Mouse (Mus musculus): ENCODE measurements around the gene Arfgef2.
A peak's percentile ranks its signal among the peaks of the same experiment; 100 is the strongest.

Gene Arfgef2

DNA sequence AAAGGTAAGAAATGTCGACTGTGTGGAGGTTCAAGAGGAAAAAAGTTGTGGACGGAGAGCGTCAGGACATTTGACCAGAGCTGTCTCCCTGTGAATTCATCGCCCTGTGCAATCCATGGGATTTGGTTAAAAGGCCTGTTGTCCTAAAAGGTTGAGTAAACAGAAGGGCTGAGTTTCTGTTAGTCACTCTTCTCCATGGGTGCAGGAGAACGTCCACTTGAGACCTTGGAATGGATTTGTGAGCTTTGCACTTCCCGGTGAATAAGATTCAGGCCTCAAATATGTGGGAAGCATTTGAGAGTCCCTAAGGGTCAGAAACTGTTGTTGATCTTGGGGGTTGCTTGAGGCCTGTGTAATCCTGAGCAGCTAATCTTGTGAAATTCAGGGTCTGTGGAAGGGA lies 1.4 kb downstream of the Arfgef2 start:
- peak in 1 of 2 experiments; percentile 17 for DNase-seq

DNA sequence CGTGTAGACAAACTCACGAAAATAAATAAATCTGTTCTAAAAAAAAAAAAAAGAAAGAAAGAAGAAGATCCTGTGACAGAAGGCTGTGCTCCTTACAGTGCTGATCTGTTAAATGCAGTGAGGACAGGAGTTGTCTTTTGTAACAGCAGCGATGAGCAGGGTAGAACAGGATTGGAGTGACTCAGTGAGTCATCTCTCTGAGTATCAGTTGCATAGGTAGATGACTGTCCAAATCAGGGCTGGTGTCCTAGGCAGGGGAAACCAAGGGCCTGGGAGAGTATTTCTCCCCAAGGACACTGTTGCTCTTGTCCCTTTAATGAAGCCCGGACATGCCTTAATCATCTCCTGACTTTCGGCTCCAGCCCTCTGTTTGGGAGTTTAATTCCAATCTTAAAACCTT lies 4.1 kb downstream of the Arfgef2 start:
- no peak for DNase-seq

DNA sequence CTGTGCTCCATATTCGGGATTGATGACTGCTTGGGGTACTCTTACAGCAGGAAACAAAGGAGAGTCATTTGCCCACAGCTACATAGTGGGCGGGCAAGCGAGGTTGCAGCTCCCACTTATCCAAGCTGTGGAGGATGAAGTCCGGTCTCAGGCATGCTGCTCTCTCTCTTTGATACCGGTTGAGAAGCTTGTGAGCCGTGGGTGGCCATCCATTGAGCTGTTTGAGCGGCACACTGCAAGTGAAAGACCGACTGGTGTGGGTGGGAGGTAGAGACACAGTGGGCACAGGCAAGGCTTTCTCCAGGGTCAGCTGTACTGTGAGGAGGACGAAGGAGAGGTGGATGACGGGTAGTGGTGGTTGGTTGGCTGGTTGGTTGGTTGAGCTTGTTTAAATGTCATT lies 5.4 kb downstream of the Arfgef2 start:
- DNase-seq = no peak

DNA sequence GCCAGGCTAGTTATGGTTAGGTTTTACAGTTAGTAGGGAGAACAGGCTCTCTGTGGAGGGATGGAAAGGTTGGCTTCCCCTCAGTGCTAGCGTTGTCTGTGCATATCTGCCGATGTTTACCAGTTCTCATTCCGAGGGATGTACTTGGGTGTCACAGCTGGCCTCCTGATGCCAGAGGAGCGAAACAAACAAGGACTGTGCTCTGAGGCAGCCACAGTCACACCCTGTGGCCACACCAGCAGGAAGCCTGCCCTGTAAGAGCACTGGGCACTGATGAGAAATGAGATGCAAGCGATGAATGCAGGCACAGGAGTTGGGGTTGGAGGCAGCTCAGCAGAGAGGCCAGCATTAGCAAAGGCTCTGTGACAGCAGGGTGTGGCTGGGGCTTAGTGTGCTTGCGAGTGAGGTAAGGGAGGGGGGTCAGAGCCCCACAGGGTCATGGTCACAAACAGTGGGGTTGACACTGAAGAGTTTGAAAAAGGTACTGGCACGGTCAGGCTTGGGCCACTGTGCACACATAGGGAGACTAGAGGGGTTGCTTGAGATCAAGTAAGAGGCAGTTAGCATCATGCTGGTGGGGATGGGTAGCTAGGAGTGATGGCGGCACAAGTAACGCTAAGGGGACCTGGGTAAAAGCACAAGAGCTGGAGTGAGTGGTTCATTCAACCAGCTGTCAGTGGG lies 13.2 kb downstream of the Arfgef2 start:
- no peak for DNase-seq

DNA sequence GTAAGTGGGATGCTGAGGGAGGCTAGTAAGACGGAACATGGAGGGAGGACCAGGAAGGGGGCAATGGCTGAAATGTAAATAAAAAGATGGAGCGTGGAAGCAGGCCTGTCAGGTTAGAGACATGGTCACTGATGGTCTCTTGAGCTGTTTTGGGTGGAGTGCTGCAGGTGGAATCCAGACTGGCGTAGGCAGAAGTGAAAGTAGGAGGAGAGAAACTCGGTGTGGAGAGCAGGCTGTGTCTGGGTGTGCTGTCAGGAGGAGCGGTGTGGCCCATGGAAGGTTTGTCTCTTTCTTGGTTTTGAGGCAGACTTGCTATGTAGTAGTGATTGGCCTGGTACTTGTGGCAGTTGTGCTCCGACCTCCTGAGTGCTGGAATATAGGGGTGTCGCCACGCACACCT lies 14.5 kb downstream of the Arfgef2 start:
- DNase-seq = no peak

DNA sequence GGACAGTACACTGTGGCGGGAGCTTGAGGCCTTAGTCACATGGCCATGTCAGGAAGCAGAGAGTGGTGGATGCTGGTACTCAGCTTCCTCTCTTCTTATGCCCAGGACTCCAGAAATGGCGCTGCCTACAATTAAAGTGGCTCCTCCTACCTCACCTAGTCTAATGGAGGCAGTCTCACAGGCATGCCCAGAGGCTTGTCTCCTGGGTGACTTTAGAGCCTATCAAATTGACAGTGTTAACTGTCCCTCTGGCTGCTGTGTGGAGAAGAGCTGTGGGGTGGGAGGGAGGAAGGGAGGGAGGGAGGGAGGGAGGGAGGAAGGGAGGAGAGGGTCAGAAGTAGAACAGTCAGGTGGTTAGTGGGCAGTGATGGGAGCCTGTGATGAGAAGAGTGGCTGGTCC lies 15.5 kb downstream of the Arfgef2 start:
- no peak for DNase-seq

DNA sequence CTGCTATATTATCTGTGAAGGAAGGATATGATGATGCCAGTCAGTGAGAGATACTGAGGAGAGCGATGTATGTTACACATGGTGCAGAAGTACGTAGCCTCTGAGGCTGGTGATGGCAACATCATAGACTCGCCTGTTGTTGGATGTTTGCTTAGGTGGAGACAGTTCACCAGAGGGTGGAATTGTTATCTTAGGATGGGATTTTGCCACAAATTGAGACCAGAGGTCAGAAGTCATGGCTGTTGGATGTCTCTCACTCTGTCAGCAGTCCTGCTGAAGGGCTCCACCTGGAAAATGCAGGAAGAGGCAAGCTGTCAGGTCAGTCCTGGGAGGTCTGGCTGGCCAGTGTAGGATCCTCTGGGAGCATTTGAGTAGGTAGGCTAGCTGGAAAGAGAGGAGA lies 16.0 kb downstream of the Arfgef2 start:
- no peak for DNase-seq

DNA sequence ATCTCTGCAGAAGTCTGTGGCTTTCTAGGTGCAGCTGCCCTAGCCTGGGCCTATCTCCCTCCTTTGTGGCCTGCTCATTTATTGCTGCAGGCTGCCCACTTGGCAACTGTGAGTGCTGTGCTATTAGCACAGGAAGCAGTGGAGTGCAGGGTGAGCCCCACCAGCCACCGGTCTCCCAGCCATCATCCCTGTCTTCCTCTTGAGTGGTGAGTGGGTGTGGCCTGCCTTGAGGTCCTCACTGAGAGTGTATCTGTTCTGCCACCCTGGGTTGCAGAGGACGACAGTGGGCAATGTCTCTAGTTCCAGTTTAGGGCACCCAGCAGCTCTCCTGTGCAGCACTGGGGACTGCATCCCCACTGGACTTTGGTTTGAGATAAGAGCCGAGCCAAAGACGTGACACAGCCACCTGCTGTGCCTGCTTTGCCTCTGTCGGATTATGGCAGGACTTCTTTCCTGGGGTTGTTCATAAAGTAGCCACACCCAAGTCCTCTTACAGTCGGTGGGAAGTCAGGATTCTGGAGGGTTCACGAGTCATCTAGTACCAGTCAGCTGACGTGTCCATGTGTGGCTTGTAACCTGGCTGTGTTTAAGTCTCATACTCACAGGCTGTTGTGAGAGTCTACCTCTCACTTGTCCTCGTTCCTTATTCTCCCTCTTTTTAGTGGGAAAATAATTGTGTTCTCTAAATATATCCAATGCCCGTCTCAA lies 16.9 kb downstream of the Arfgef2 start:
- DNase-seq = no peak

DNA sequence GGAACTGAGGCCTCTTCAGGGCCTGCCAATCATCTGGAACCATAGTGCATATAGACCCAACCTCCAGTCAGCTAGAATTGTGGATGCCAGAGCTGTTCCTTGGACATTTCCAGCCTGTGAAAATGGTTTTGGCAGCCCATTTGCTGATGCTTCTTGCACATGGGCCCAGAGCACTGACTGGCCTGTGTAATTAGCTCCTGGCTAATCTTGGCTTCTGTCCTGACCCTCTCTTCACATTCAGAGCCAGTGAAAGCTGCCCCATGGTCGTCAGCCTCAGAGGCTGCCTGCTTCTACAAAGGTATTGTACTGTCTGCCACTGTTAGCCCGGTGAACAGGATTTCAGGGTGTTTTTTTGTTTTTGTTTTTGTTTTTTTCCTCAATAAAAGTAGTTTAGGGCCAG lies 17.5 kb downstream of the Arfgef2 start:
- DNase-seq = no peak

DNA sequence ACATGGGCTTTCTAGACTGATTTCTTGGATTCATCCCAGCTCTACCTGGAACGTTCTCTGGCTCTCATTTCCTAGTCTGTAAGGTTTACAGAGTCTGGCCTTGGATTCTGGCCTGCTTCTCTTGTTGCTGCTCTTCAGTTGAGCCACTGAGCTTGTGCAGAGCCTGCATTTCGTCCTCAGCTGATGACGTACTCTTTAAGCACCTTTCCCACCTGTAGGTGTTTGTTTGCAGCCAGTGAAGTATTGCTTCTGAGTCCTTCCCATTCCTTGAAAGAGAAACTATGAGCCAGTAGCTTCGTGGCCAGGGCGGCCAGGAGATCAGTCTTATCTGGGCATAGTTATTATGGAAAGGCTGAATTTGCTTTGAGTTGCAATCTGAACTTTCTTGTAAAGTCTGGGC lies 19.0 kb downstream of the Arfgef2 start:
- DNase-seq = no peak

DNA sequence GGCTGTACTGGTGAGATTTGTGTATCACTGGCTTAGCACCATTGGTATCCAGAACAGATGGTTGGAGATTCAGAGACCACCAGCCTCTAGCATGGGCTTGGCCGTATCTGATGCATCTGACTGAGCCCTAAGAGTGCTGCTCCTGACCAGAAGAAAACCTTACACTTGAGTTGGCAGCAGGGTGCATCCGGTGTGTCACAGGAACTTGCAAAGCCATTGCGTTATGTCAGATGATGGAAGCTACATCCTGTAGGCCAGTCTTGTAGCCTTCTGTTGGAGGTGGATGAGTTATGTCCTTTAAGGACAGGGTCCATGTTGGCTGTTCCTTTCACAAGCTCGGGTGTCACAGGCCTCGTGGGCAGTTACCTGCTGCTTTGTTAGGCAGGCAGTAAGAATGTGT lies 19.6 kb downstream of the Arfgef2 start:
- DNase-seq = peak in 1 of 2 experiments; percentile 30

DNA sequence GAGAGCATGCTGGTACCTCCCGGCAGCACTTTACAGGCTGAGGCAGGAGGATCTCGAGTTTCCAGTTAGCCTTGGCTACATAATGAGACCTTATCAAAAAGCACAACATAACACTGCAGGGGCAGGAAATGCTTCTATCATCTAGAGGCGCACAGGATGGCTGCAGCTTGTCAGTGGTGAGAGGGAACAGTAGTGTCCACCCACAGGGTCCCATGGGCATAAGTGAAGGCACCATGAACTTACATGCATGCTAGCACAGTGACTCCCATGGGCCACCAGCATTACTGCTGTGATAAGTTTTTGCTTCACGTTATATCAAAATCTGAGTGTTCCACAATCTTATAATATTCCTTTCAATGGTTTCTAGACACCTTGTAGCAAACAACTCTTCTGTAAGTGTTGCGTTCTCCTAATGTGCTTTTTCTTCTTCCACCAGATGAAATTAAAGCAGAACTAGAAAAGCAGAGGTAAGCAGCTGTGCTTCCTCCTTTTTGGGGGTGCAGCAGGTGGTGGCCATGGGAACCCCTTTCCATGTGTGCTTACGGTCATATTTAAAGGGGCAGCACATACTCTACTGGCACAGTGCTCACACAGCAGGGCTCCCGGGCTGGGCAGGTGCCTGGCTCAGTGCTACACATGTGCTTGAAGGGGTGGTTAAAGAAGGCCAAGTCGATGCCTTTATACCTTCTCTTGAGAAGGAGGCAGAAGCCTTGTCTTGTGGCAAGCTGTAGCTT lies 21.3 kb downstream of the Arfgef2 start:
- DNase-seq = no peak

DNA sequence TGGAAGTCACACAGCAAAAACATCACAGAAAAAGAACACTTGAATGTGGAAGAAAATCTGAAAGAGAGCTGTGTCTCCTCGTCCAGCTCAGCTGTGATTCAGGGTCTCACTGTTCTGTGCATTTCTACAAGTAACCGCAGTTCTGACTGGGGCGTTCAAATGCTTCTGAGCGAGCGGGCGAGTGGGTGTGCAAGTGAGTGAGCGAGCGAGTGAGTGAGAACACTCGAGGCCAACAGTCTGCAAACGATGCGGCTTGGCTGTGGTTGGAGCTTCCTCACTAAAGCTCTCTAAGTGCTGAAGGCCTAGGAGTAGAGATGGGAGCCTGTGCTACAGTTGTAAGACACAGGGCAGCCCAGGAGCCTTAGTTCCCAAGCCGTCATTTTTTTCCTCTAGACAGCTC lies 22.9 kb downstream of the Arfgef2 start:
- no peak for DNase-seq

DNA sequence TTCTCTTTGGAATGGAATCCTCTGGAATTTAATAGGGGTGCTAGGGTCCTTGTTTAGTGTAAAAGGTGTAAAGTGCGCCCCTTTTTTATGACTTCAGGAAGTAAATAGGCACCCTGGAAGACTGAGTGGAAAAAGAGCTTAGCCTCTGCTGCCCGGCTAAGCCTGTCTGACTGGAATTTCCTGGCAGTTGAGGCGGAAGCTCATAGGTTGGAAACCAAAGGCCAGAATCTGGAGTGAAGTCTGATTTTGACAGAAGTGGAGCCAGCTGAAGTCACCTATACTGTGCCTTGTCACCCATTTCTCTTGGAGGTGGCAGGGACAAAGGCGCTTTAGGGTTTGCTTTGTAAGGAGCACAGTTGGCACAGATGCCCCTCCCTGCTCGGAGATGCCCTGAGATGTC lies 25.0 kb downstream of the Arfgef2 start:
- DNase-seq = no peak

DNA sequence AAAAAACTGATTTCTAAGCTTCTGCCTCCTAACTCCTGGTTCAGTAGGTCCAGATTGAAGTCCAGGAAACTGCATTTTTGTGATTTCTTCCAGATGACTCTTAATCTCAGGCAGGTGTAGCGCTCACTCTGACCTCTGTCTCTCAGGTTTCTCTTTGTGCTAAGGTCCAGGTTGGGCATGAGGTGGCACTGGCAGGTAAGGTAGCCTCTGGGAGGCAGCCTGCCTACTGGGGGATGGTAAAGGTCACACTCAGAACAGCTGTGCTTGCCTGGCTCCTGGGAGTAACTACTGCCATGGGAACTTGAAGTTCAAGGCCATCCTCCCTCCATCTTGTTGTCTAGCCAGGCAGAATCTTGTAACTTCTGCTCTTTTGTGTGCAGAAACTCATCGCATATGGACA lies 28.7 kb downstream of the Arfgef2 start:
- no peak for DNase-seq

DNA sequence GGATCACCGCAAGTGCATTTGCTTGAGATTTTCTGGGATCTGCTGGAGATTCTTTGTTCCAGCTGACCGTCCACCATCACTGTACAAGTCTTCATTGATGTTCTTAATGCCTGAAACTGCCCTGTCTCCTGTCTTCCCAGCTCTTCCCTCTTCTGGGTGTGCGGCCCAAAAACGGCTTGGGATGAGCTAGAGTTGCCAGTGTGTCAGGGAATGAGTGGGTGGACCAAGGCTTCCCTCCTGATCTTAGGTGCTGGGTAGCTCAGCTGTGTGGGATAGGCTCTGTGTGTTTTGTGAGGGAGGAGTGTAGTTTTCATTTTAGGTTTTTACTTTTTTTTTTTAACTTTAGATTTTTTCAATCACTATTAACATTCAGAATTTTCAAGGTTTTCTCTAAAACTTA lies 29.4 kb downstream of the Arfgef2 start:
- DNase-seq = no peak

DNA sequence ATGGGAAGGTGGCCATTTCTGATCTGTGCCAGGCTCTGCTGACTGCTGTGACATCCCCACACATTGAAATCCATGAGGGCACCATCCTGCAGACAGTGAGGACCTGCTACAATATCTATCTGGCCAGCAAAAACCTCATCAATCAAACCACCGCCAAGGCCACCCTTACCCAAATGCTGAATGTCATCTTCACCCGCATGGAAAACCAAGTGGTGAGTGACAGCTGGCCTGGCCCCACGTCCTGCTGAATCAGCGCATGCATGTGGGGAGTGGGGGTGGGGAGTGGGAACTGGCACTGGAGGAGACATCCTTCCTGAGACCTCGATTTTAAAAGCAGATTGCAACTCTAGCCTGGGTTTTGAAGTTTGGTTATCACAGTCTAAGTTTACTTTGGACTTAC lies 30.2 kb downstream of the Arfgef2 start:
- DNase-seq = no peak

DNA sequence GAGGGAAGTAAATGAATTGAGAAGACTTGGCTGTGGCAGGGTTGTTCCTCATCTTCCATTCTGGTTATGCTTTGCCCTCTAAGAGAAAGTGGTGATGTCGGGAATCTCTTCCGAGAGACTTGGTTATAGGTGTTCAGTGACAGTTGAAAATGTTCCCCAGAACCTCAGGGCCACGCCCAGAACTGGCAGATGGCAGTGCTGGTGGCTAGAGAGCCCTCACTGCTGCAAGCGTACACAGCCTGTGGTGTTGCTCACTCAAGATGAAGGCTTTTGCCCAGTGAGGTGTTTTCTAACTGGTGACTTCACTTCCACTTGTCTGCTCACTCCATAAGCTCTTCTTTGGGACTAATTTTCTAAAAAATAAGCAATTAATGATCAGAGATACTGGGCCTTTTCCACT lies 36.4 kb downstream of the Arfgef2 start:
- no peak for DNase-seq

DNA sequence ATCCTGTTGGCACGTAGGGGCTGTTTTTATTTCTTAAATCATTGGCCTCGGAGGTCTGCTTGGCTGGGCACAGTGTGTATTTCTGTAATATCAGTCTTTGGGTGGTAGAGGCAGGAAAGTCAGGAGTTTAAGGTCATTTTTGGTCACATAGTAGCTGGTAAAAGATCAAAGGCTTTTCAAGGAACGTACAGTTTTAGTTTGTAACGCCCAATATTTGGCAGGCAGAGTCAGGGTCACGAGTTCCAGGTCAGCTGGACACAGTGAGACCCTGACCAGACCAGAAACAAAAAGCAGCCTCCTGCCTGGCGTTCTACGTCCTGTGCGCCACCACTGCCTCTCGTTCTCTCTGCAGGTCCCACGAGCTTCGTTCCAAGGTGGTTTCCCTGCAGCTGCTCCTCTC lies 45.3 kb downstream of the Arfgef2 start:
- no peak for DNase-seq

DNA sequence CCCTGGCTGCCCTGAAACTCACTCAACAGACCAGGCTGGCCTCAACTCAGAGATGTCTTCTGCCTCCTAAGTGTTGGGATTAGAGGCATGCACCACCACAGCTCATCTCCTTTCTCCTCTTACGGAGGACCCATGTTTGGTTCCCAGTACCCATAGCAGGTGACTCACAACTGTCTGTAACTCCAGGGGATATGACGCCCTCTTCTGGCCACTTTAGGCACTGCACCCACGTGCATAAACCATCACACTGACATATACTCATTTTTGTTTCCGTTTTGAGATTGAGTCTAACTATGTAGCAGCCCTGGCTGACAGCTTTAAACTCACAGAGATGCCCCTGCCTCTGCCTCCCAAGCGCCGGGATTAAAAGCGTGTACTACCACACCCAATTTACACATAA lies 46.9 kb downstream of the Arfgef2 start:
- no peak for DNase-seq

DNA sequence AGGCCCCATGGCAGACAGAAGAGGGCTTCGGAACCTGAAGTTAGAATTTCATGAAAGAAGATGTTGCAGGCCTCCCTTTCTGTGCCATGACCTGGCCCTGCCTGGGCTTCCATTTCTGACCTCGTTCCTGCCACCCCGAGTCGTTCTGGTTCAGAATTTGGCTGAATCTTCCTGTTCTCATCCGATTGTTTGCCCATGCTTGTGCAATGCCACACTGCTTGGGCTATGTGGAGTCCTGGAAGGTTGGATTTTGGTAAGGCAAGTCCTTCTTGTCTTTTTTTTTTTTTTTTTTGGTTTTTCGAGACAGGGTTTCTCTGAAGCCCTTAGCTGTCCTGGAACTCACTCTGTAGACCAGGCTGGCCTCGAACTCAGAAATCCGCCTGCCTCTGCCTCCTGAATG lies 50.4 kb downstream of the Arfgef2 start:
- DNase-seq = no peak

DNA sequence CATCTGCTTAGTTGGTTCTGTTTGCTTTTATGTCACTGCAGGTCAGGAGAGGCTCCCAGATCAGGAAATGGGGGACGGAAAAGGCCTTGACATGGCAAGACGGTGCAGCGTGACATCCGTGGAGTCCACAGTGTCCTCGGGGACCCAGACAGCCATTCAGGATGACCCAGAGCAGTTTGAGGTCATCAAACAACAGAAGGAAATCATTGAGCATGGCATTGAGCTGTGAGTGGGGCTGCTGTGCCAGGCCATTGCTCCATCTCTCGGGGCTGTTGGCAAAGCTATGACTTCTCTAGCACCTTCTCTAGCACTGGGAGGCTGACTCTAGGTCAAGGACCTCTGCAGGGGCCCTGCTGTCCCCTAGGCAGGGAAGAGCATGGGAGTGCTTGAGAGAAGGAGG lies 51.0 kb downstream of the Arfgef2 start:
- no peak for DNase-seq

DNA sequence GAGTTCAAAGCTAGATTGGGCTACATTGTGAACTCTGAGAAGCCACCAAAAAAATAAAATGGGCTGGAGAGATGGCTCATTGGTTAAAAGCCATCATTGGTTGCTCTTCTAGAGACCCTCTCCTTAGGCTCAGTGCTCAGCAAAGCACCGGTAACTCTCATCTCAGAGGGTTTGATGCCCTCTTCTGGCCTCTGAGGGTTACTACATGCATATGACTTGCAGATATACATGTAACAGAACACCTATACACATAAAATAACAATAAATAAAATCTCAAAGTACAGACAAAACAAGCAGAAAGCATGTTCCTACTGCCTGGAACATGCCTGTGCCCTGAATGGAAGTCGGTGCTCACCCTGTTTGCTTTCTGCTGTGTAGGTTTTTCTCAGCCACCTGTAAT lies 51.7 kb downstream of the Arfgef2 start:
- DNase-seq = no peak

DNA sequence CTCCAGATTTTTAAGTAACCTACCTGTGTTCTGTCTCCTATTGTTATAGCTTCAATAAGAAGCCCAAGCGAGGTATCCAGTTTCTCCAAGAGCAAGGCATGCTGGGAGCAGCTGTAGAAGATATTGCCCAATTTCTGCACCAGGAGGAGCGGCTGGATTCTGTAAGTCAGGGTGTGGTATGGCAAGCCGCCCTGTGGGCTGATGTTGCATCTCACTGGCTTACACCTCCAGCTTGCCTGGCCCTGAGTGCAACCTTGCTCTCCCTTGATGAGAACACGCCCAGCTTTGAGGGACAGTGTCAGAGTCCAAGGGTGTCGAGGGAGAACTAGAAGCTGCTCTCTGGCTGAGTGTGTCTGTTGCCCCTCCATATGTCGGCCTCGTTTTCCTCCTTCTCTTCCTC lies 53.8 kb downstream of the Arfgef2 start:
- peak in 1 of 2 experiments; percentile 43 for DNase-seq
